ENCODE assay signal across 25 mouse cellular contexts in genomic region chr7:112337736-112338135, GRCm38 (mm10).
DNase-seq lines count a peak whose midpoint lies in the region; ATAC-seq lines count a peak whose summit lies in the region.
"Had no signal": no experiment of that assay in that cellular context is flagged by ENCODE, and none has a peak within 500 bp of the region (broad histone marks: within the 10 kb centered on the region; RNA-seq: fewer than 3 reads in every experiment).

No protein-coding gene starts in this region.

- no peak for DNase-seq in embryonic facial prominence, embryonic 10.5 days (ENCODE audit: low spot score)
- no peak for DNase-seq in heart, adult 9 months (ENCODE audit: low spot score in 2 of 2)
- DNase-seq in kidney, postnatal 36 days, result peak; percentile 28 to 38
- DNase-seq: adrenal gland, adult 2 months; cerebellum, postnatal 14 days; kidney, adult 9 months; kidney, postnatal 14 days; left cerebral cortex, postnatal 4 days; liver, postnatal 0 days; lung, postnatal 36 days; right cerebral cortex, postnatal 4 days; thymus, postnatal 14 days had no signal

- no peaks in the 10 kb centered on the region for H3K9me3 ChIP-seq in embryonic facial prominence, embryonic 15.5 days (replicated peaks)
- H3K9me3 ChIP-seq in embryonic facial prominence, embryonic 10.5 days, result no peaks in the 10 kb centered on the region
- no peaks in the 10 kb centered on the region for H3K9me3 ChIP-seq in heart, embryonic 12.5 days (replicated peaks)
- no peaks in the 10 kb centered on the region for H3K9me3 ChIP-seq in kidney, embryonic 14.5 days (ENCODE audit: control insufficient read depth, low read length)
- H3K9me3 ChIP-seq in stomach, embryonic 16.5 days (replicated peaks; ENCODE audit: control insufficient read depth, low read length), result no peaks in the 10 kb centered on the region
- H3K9me3 ChIP-seq: forebrain, embryonic 13.5 days; hindbrain, embryonic 10.5 days; hindbrain, embryonic 15.5 days; intestine, embryonic 15.5 days; liver, embryonic 12.5 days; neural tube, embryonic 12.5 days had no signal

- no peaks in the 10 kb centered on the region for H3K36me3 ChIP-seq in embryonic facial prominence, embryonic 15.5 days
- H3K36me3 ChIP-seq in embryonic facial prominence, embryonic 10.5 days (replicated peaks), result no peaks in the 10 kb centered on the region
- peaks cover 96% of the 10 kb centered on the region for H3K36me3 ChIP-seq in heart, embryonic 12.5 days
- H3K36me3 ChIP-seq in kidney, embryonic 14.5 days (ENCODE audit: control insufficient read depth, insufficient read depth, low read length), result no peaks in the 10 kb centered on the region
- no peaks in the 10 kb centered on the region for H3K36me3 ChIP-seq in stomach, embryonic 16.5 days (ENCODE audit: control insufficient read depth, insufficient read depth, low read length)
- H3K36me3 ChIP-seq: hindbrain, embryonic 10.5 days; hindbrain, embryonic 15.5 days; intestine, embryonic 15.5 days; liver, embryonic 12.5 days; neural tube, embryonic 12.5 days had no signal

- H3K27ac ChIP-seq in embryonic facial prominence, embryonic 15.5 days (replicated peaks), result 0 out of 2 replicates have a peak overlapping the region, but pooled peaks have one; percentile 81
- H3K27ac ChIP-seq in embryonic facial prominence, embryonic 10.5 days (replicated peaks), result no peak overlapping the region
- 0 out of 2 replicates have a peak overlapping the region, but pooled peaks have one; percentile 22 for H3K27ac ChIP-seq in heart, embryonic 12.5 days (ENCODE audit: poor library complexity, severe bottlenecking)
- no peak overlapping the region for H3K27ac ChIP-seq in kidney, embryonic 14.5 days (ENCODE audit: low read depth, low read length)
- 0 out of 2 replicates have a peak overlapping the region, but pooled peaks have one; percentile 55 for H3K27ac ChIP-seq in stomach, embryonic 16.5 days (ENCODE audit: low read length)
- H3K27ac ChIP-seq: hindbrain, embryonic 10.5 days; liver, embryonic 12.5 days; neural tube, embryonic 12.5 days had no signal

- H3K4me3 ChIP-seq in embryonic facial prominence, embryonic 15.5 days (replicated peaks), result no peak overlapping the region
- no peak overlapping the region for H3K4me3 ChIP-seq in embryonic facial prominence, embryonic 10.5 days
- H3K4me3 ChIP-seq in heart, embryonic 12.5 days, result no peak overlapping the region
- no peak overlapping the region for H3K4me3 ChIP-seq in kidney, embryonic 14.5 days (ENCODE audit: low read length)
- no peak overlapping the region for H3K4me3 ChIP-seq in stomach, embryonic 16.5 days (replicated peaks; ENCODE audit: low read length)
- H3K4me3 ChIP-seq: forebrain, embryonic 13.5 days; hindbrain, embryonic 10.5 days; hindbrain, embryonic 15.5 days; intestine, embryonic 15.5 days; liver, embryonic 12.5 days; neural tube, embryonic 12.5 days had no signal

- H3K4me2 ChIP-seq in embryonic facial prominence, embryonic 15.5 days (replicated peaks), result no peak overlapping the region
- H3K4me2 ChIP-seq in heart, embryonic 12.5 days, result no peak overlapping the region
- H3K4me2 ChIP-seq in kidney, embryonic 14.5 days (replicated peaks; ENCODE audit: low read depth, low read length), result no peak overlapping the region
- H3K4me2 ChIP-seq in stomach, embryonic 16.5 days (ENCODE audit: low read depth, low read length), result no peak overlapping the region
- H3K4me2 ChIP-seq: forebrain, embryonic 13.5 days; hindbrain, embryonic 15.5 days; liver, embryonic 12.5 days; midbrain, embryonic 11.5 days; neural tube, embryonic 12.5 days had no signal

- H3K27me3 ChIP-seq in embryonic facial prominence, embryonic 15.5 days, result no peaks in the 10 kb centered on the region
- H3K27me3 ChIP-seq in embryonic facial prominence, embryonic 10.5 days (replicated peaks; ENCODE audit: low read depth, poor library complexity, severe bottlenecking), result no peaks in the 10 kb centered on the region
- H3K27me3 ChIP-seq in heart, embryonic 12.5 days (replicated peaks), result no peaks in the 10 kb centered on the region
- no peaks in the 10 kb centered on the region for H3K27me3 ChIP-seq in kidney, embryonic 14.5 days (ENCODE audit: control insufficient read depth, insufficient read depth, low read length)
- H3K27me3 ChIP-seq in stomach, embryonic 16.5 days (ENCODE audit: control insufficient read depth, insufficient read depth, low read length), result no peaks in the 10 kb centered on the region
- H3K27me3 ChIP-seq: forebrain, embryonic 13.5 days; hindbrain, embryonic 15.5 days; intestine, embryonic 15.5 days; liver, embryonic 12.5 days; neural tube, embryonic 12.5 days had no signal

- no peak for ATAC-seq in embryonic facial prominence, embryonic 15.5 days (ENCODE audit: insufficient number of reproducible peaks, low FRiP score, low TSS enrichment, low read depth)
- no peak for ATAC-seq in heart, embryonic 12.5 days (ENCODE audit: insufficient number of reproducible peaks, low FRiP score)
- ATAC-seq in kidney, embryonic 14.5 days (ENCODE audit: low FRiP score, low TSS enrichment), result no peak
- ATAC-seq in stomach, embryonic 16.5 days (ENCODE audit: insufficient read depth, low FRiP score), result no peak
- ATAC-seq: activated CD4-positive, CD25-positive, alpha-beta regulatory T cell, adult 4 months; forebrain, embryonic 13.5 days; intestine, embryonic 15.5 days; liver, embryonic 12.5 days; liver, postnatal 0 days; midbrain, embryonic 16.5 days had no signal

- no peak overlapping the region for H3K9ac ChIP-seq in embryonic facial prominence, embryonic 15.5 days
- H3K9ac ChIP-seq in heart, embryonic 12.5 days, result no peak overlapping the region
- H3K9ac ChIP-seq in kidney, embryonic 14.5 days (ENCODE audit: low read depth, low read length), result no peak overlapping the region
- H3K9ac ChIP-seq in stomach, embryonic 16.5 days (ENCODE audit: low read length), result no peak overlapping the region
- H3K9ac ChIP-seq: forebrain, embryonic 13.5 days; hindbrain, embryonic 15.5 days; intestine, embryonic 15.5 days; liver, embryonic 12.5 days; liver, postnatal 0 days; neural tube, embryonic 12.5 days had no signal

- 85% methylated on average over 5 of the region's 5 CpGs for WGBS in embryonic facial prominence, embryonic 15.5 days
- 86% methylated on average over 5 of the region's 5 CpGs for WGBS in embryonic facial prominence, embryonic 10.5 days
- WGBS in heart, embryonic 12.5 days, result 79% methylated on average over 5 of the region's 5 CpGs
- WGBS in kidney, embryonic 14.5 days, result 83% methylated on average over 5 of the region's 5 CpGs
- WGBS in stomach, embryonic 16.5 days, result 82% methylated on average over 5 of the region's 5 CpGs

- H3K4me1 ChIP-seq in embryonic facial prominence, embryonic 15.5 days, result peaks cover 32% of the 10 kb centered on the region
- H3K4me1 ChIP-seq in embryonic facial prominence, embryonic 10.5 days, result peaks cover 9% of the 10 kb centered on the region; the same call in 1 of the 2 replicates
- H3K4me1 ChIP-seq in heart, embryonic 12.5 days (replicated peaks), result peaks cover 34% of the 10 kb centered on the region
- no peaks in the 10 kb centered on the region for H3K4me1 ChIP-seq in kidney, embryonic 14.5 days (ENCODE audit: control insufficient read depth, insufficient read depth, low read length)
- peaks cover 11% of the 10 kb centered on the region for H3K4me1 ChIP-seq in stomach, embryonic 16.5 days (ENCODE audit: control insufficient read depth, insufficient read depth, low read length)
- H3K4me1 ChIP-seq: liver, embryonic 12.5 days; neural tube, embryonic 12.5 days had no signal

Comparison
In these comparisons a context has a peak if more than half of its experiments do, and no peak if none do; other contexts are left out.
1. H3K27ac ChIP-seq: peak in embryonic facial prominence, embryonic 15.5 days (single experiment), heart, embryonic 12.5 days (single experiment) and stomach, embryonic 16.5 days (single experiment); none in embryonic facial prominence, embryonic 10.5 days (single experiment) and kidney, embryonic 14.5 days (single experiment).
2. DNase-seq: peak in kidney, postnatal 36 days (2 of 2); none in embryonic facial prominence, embryonic 10.5 days (single experiment) and heart, adult 9 months (0 of 2).